Mouse (Mus musculus): ENCODE data around the gene Tspan32.

The Tspan32 gene

DNA sequence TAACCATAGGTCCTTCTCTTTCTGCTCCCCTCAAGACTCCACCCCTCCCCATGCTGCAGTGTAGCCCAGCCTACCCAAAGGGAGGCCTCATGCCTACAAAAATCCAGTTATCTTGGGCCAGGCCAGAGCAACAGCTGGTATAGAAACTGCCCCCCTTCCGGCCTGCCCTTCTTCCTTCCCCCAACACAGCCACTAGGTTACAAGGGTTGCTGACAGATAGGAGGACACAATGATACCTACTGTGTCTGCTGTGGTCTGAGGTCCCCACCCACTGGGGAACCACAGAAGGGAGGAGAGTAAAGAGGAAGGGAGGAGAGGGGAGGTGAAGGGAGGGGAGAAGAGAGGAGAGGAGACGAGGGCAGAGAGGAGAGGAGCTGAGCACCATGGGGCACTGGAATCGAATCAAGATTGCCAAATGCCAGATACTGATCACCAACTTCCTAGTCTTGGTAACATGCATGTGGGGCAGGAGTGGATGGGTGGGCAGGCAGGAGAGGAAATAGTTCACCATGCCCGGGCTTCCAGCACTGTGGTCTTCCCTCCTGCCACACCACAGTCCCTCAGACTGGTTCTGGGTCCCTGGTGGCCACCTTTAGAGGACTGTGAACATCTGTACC, at the start of gene Tspan32:
Gene Tspan32 (plus strand): TSS at position 320 of the 617 bp plus-strand sequence.
- DNase-seq (ENCODE audit: low read depth) = peak; percentile 72

DNA sequence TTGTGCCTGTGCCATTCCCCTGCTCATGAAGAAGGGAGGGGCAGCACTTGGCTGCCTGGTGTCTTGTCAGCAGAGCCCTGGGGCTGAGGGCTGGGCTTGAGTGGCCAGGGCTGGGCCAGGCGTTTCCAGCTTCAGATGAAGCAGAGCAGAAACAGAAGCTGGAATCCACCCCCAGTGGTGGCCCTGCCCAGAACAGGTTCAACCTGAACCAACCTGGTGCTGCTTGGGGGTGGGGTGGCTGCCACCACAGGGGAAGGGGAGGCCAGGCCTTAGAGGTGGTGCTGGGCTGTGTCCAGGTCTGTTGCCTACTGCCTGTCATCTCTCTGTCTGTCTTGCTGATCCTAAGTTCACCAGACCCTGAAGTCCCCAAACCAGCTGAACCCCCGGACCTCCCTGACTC, 48.8 kb upstream of the Tspan32 start:
- DNase-seq (ENCODE audit: low read depth) = no peak

DNA sequence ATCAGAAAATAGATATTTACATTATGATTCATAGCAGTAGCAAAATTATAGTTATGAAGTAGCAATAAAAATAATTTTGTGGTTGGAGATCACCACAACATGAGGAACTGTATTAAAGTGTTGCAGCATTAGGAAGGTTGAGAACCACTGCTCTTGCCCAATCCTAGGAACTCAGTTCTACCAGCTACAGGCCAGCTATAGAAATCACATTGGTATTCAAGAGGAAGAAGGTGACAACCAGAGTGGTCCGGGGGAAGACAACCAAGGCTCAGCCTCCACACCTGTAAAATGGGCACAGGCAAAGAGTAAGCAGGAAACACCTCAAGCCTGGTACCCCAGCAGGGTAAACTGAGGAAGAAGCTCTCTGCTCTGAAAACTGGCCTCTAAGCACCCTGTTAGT, 46.0 kb upstream of the Tspan32 start:
- DNase-seq (ENCODE audit: low read depth) = no peak

DNA sequence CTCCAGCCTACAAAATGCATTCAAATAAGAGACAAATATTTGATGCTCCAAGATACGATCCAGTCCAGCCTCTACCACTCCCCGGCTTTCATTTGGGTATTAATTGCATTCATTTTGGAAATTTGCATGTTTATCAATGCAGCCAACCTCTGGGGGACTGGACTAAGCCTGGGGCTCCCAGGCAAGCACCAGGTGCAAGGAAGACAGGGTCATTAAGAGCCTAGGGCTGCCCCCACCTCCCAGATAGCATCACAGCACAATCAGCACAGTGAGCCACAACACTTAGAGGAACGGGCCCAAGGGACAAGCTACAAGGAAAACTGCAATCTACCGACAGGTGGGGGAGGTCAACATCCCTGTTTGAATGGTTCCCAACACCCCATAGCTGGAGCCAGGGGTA, 45.1 kb upstream of the Tspan32 start:
- DNase-seq (ENCODE audit: low read depth) = no peak

DNA sequence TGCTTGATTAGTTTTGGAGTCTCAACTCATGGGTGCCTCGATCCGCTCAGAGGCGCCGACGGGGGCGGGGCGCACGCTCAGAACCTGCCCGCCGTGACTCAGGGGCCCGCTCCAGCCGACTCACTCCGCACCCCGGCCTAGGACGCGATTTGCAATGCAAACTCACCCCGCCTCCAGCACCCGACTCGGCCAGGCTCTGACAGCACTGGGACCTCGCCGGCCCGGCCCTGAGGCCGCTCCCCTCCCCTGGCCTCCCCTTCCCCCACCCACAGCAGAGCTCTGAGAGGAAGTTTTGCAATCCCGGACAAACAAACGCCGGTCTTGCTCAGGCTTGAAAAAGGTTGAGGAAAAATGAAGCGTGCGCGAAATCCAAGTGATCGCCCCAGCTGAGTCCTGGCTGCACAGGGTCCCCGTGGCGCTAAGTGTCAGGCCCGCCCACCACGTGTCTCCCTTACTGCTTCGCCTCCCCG, 37.4 kb upstream of the Tspan32 start:
- peak; percentile 32 for DNase-seq (ENCODE audit: low read depth)

DNA sequence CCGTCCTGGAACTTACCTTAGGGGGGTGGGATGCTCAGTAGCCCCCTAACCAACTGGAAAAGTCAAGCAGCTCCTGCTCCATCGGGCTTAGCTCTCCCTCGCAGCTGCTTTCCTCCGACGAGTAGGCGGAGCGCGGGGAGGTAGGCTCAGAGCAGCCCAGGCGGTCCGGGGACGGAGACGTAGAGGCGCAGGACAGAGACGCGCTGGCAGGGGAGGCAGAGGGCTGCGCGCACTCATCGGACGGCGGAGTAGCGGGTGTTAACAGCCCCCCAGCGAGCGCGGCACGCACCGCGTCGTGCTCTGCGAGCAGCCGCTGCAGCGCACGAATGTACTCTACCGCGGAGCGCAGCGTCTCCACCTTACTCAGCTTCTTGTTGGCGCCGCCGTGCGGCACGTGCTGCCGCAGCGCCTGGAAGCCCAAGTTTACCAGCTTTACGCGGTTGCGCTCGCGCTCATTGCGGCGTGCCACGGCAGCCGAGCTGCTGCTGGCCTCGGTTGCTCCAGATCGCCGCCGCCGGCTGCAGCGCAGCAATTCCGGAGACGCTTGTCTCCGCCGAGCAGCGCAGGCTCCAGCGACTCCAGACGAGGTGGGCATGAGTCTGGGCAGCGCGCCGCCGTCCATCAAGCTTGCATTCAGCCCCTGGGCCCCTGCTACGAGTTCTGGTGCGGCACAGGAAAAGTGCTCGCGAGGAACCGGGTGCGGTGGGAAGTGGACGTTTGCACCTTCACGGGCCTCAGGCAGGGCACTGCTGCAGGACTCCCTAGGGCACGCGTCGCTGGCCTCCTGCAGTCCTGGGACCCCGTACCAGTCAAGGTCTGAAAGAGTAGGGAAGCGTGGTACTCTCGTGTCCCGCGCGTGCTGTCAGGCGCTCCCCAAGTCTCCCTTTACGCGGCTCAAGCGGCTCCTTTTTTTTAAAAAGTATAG, 36.7 kb upstream of the Tspan32 start:
- DNase-seq (ENCODE audit: low read depth) = peak; percentile 28

DNA sequence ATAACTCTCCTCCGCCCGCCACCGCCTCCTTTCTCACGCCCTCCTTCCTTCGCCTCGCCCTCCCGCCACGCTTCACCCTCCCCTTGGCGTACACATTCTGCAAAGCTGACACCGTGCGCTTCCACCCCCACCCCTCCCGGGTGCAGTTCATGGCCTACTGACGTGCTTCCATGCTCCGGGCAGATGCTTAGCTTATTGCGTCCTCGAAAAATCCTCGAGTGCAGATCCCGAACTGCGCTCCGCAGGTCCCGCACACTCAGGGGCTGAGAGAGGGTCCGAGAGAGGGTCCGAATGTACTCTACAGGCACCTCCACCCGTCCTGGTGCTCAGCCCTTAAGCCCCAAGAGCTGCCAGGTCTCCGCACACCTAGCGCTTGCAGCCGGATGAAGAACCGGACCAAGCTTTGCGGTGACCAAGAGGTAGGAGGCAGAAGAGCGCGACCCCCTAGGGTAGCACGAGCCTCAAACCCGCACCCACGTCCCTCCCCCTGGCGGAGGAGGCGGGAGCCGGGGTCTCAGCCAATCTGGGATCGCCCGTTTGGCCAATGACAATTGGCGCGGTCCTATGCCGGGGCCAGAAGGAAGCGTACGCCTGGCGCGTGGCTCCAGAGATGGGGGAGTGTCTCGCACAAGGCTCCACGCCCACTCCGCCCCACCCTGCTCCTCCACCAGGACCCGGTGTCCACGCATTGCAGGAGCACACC, 35.9 kb upstream of the Tspan32 start, which contains the start of gene Ascl2:
Gene Ascl2 (minus strand): TSS at position 456 of the 703 bp plus-strand sequence.
- DNase-seq (ENCODE audit: low read depth) = peak; percentile 9

DNA sequence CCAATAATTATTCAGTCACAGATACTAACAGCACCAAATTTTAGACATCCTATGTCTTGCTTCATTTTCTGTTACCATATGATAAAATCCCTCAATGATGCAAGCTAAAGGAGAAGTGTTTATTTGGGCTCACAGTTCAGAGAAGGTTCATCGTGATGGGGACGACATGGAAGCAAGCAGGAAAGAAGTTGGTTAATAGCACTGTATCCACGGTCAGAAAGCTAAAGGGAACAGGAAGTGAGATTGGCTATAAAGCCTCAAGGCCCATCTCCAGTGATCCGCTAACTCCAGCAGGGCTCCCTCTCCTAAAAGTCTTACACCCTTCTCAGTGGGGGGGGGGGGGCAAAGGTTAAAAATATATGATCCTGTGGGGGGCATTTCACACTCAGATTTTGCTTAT, 22.9 kb upstream of the Tspan32 start:
- no peak for DNase-seq (ENCODE audit: low read depth)

DNA sequence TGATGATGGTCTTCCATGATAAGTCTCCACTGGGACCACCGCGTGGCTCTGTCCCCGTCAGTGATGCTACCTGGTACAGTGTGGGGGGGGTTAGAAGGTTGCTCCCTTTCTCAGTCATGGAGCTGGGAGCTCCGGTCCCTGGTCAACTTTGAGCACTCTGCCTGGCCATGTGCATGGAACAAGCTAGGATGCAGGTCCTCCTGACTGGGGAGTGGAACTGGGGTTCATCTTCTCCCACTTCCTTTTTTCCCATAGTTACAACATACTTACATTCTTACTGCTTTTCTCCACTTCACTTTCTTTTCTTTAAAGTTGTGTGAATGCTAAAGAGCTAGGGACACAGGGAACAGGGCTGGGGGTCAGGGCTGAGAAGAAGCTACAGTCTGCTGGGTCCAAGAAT, 19.7 kb upstream of the Tspan32 start:
- no peak for DNase-seq (ENCODE audit: low read depth)

DNA sequence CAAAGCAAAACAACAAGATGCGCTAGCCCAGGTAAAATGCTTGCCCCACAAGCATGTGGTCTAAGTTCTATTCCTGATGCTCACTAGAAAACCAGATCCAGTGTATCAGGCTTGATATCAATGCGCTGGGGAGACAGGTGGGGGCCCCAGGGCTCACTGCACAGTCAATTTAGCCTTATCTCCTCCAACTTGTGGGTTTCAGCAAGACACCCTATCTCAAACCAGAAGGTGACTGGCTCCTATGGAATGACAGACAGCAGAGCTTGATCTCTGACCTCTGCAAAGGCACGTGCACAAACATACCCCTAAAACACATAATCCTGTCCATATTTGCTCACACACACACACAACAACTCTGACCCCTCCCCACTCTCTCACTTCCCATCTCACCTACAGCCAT, 17.1 kb upstream of the Tspan32 start:
- DNase-seq (ENCODE audit: low read depth) = no peak

DNA sequence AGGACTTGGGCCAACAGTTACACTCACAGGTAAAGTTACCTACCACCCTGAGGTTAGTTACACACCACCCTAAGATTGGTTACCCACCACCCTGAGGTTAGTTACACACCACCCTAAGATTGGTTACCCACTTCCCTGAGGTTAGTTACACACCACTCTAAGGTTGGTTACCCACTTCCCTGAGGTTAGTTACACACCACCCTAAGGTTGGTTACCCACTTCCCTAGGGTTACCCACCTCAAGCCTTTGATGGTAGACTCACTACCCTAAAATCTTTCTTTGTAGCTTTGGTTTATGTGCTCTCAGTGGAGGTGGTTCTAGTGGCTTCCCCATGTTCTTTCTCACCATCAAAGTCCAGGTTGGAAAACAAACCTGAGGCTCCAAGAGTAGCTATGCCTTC, 9.8 kb upstream of the Tspan32 start:
- DNase-seq (ENCODE audit: low read depth) = no peak

DNA sequence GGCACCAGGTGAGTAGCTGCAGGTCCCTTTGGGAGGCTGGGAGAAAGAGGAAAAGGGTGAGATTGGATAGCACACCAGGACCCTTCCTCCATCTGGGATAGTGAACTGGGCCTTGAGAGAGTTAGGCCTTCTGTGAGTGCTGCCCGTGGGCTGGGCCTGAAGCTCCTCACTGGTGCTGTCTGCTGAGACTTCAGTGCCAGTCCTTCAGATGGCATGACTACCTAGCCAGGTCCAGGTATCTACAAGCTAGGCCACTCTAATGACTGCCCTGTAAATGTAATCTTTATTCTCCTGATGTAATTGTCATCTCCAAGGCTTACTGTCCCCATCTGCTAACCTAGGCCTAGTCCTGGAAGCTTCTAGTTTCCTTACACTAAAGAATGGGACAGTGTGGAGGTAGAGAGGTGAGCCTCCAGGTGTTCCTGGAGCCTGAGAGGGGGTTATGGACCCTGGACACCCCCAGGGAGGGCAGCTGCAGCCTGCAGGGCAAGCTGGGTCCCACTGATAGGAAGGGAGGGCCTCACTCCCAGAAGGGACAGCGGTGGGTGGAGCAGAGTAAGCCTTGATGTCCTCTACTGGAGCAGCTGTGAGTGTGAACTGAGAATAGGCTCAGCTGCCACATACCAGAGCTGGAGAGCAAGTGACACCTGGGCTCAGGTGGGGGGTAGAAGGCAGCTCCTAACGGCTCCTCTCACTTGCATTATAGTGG, 9.1 kb upstream of the Tspan32 start:
- DNase-seq (ENCODE audit: low read depth) = no peak

DNA sequence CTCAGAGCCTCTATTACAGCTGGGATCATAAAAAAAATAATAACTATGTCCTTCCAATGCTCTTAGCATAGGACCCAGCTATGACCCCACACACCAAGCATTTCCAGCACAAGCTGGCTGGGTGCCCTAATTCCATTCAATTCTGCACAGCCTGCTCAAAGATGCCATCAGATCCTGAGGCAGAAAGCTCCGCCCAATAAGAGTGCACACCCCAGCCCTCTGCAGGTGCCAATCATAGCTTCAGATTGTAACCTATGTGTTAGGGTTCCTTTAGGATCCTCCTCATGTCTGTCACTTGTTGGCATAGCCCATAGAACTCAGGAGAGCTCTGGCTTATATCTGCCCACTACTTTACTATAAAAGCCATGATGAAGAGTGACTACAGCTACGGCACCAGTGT, 7.8 kb upstream of the Tspan32 start:
- no peak for DNase-seq (ENCODE audit: low read depth)

DNA sequence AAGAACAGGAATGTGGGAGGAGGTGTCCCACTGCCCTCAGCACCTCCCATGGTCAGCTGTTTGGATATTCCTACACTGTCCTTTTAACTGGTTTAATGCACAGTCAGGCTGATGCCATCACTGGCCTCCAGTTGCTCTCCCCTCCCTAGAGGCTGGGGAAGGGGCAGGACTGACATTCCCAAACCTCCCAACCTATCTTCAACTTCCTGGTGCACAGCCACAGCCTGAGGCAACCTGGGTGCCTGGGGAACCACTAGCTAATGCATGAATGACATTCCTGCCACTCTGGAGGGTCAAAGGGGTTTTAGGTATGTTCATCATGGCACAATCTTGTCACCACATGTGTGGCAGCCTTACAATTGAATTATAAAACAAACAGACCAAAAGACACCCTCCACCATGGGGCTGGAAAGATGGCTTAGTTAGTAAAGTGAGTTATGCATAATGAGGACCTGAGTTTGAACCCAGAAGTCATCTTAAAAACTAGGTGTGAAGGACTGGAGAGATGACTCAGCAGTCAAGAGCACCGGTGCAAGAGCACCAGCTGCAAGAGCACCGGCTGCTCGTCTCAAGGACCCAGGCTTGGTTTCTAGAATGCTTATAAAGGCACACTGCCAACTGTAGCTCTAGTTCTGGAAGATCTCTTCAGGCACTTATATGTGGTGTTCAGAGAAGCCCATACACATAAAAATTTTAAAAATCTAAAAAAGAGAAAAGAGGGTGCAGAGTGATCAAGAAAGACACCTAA, 7.3 kb upstream of the Tspan32 start:
- DNase-seq (ENCODE audit: low read depth) = no peak

DNA sequence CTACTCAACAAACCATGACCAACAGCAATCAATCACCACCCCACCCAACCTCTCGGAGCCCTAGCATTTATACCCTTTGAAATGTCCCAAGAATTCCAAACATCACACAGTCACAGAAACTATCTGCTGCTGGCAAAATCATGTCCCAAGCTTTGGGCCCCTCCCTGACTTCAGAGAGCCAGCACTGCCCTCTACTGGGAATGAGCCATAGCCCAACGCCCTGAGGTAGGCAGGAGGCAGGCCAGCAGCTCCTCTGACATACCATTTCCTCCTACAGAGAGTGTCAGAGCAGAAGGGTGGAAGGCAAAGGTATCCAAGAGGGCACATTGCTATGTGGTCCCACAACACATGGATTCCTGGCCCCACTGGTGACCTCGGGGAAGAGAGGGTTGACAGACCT, 2.2 kb upstream of the Tspan32 start:
- peak; percentile 53 for DNase-seq (ENCODE audit: low read depth)

DNA sequence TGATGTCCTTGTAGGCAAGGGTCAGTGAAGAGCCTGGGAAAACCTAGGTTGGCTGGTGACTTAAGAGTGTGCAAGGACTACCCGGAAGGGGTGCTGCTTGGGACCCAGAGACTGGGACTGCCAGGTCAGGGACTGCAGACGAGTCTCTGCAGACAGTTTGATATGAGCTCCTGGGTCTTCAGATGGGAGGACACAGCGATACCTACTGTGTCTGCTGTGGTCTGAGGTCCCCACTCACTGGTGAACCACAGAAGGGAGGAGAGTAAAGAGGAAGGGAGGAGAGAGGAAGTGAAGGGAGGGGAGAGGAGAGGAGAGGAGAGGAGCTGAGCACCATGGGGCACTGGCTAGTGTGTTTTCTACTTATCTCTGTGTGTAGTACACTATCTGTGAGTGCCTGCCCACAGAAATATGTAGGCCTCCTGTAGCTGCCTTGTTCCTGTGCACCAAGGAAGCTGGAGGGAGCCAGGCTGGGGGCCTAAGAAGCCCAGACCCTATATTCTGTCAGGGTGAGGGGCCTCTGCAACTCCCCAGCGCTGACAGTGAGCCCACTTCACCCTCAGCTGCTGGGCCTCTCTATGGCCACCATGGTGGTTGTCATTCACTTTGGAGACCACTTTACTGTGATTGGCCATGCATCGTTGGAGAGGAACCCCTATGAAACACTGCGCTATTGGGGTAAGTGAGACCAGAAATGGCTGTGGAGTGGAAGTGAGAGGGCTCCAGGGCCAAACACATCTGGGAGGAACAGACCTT, 674 bp downstream of the Tspan32 start:
- peak; percentile 59 for DNase-seq (ENCODE audit: low read depth)

DNA sequence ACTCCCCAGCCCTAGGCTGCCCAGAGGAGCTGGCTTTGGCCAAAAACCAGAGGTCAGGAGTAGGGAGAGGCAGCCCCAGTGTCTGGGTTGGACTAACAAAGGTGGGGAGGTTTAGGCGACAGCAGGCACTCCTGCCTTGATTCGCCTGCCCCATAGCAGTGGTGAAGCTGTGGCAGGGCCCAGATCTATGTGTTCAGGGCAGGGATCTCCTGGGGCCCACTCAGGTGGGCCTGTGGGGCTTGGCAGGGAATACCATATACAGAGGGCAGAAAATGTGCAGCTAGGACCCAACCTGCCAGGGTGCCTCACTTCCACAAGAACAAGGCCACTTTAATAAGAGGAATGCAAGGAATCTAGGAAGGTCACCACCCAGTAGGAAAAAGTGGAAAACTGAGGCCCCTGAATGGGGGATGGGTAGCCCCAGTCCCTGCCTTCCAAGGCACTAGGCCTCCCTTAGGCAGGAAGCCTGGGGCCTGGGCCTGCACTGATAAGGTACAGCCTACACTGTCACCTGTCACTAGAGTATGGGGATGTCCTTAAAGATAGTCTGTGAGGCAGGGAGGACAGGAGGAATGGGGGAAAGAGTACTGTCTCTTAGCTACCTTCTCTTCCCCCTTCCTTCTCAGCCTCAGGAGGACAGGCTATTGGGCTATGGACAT, 1.4 kb downstream of the Tspan32 start:
- peak; percentile 36 for DNase-seq (ENCODE audit: low read depth)

DNA sequence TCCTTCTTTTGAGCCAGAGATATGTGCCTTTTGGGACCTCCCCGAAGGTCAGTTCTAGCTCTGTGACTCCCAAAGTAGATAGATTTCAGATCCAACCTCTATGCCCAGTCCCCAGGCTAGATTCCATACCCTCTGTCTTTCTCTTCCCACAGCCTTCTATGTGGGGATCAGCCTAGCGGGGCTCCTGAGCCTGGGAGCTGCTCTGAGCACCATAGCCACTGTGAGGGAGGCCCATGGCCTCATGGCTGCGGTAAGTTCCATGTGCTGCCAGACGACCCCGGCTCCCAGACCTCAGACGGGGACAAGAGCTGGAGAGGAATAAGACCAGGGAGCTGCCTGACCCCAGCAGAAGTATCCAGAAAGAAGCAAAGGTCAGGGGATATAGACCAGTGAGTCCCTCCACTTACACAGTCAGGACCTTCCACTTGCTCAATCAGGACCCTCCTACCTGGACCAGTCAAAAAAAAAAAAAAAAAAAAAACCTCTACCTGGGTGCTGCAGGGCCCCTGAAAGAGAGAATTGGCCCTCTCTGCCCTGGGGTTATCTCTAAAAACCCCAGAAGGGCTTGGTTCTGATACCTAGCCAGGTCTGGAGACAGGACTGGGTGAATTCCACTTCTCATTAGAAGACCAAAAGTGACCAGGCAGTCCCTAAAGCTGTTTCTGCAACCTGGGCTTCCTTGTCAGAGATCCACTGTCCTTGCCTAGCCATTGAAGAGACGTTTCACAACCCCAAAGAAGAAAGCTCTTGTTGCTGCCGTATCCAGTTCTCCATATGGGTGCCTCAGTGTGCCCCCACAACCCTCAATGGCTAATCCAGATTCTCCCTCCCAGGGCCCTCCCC, 2.1 kb downstream of the Tspan32 start:
- no peak for DNase-seq (ENCODE audit: low read depth)
